Comparison of ENCODE assay signal across 23 mouse cellular contexts in the genomic region with DNA sequence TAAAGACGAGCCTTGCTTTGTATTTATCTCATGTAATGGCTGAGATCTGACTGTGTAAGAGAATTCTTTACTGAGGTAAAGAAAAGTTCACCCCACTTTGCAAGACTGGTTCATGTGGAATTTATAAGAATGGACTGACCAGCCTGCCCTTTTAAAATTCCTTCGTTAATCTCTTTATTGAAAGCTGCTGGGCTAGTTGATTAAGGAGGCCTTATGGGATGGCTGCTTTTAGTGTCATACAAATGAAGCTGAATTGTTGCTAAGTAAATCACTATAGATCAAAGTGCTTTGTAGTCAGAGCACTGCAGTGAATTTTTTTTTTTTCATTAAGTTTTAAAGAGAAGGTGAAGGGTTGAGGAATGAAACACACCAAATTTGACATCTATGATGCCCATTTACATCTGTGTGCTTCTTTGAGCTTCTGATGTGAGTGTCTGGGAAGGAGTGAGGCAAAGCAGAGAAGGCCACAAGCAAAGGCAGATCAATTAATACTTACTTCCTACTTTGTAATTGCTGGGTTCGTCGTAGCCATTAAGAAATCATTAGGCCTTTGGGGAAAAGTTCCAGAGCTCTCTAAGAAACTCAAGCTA.
DNase-seq lines count a peak whose midpoint lies in the region; ATAC-seq and TF ChIP-seq lines count a peak whose summit lies in the region.
"Had no signal": no experiment of that assay in that cellular context is flagged by ENCODE, and none has a peak within 500 bp of the region (broad histone marks: within the 10 kb centered on the region; RNA-seq: fewer than 3 reads in every experiment).

No protein-coding gene starts in this region.

- no peak overlapping the region for H3K9ac ChIP-seq in forebrain, embryonic 12.5 days
- no peak overlapping the region for H3K9ac ChIP-seq in forebrain, postnatal 0 days
- H3K9ac ChIP-seq in ES-E14 (ENCODE audit: insufficient read depth, low read depth, low read length, poor library complexity, severe bottlenecking) = no peak overlapping the region
- H3K9ac ChIP-seq: embryonic facial prominence, embryonic 15.5 days; hindbrain, embryonic 12.5 days; midbrain, embryonic 13.5 days; neural tube, embryonic 12.5 days had no signal

- no peak overlapping the region for H3K4me2 ChIP-seq in forebrain, embryonic 12.5 days
- H3K4me2 ChIP-seq in forebrain, postnatal 0 days (ENCODE audit: low read depth) = no peak overlapping the region
- H3K4me2 ChIP-seq: embryonic facial prominence, embryonic 15.5 days; hindbrain, embryonic 12.5 days; midbrain, embryonic 13.5 days; neural tube, embryonic 12.5 days had no signal

- ATAC-seq in forebrain, embryonic 12.5 days (ENCODE audit: low FRiP score) = peak; percentile 63; the same call in 1 of the 2 replicates
- ATAC-seq in forebrain, postnatal 0 days = no peak
- no peak for ATAC-seq in cerebellum, adult (ENCODE audit: insufficient number of reproducible peaks, low FRiP score, low TSS enrichment)
- ATAC-seq: midbrain, embryonic 13.5 days had no signal

- H3K36me3 ChIP-seq in forebrain, embryonic 12.5 days (replicated peaks) = no peaks in the 10 kb centered on the region
- H3K36me3 ChIP-seq in forebrain, postnatal 0 days (ENCODE audit: insufficient read depth) = no peaks in the 10 kb centered on the region
- H3K36me3 ChIP-seq in ES-E14 (ENCODE audit: control insufficient read depth, insufficient read depth, low read length, poor library complexity, severe bottlenecking) = no peaks in the 10 kb centered on the region
- no peaks in the 10 kb centered on the region for H3K36me3 ChIP-seq in limb, embryonic 10.5 days
- H3K36me3 ChIP-seq: embryonic facial prominence, embryonic 15.5 days; hindbrain, embryonic 12.5 days; midbrain, embryonic 13.5 days; neural tube, embryonic 12.5 days had no signal

- H3K27ac ChIP-seq in forebrain, embryonic 12.5 days = no peak overlapping the region
- no peak overlapping the region for H3K27ac ChIP-seq in forebrain, postnatal 0 days (ENCODE audit: low read depth, low read length)
- no peak overlapping the region for H3K27ac ChIP-seq in ES-E14 (ENCODE audit: insufficient read depth, low read depth, low read length, poor library complexity, severe bottlenecking)
- 0 out of 2 replicates have a peak overlapping the region, but pooled peaks have one; percentile 48 for H3K27ac ChIP-seq in limb, embryonic 10.5 days
- H3K27ac ChIP-seq: embryonic facial prominence, embryonic 15.5 days; heart, adult 2 months; hindbrain, embryonic 12.5 days; macrophage; midbrain, embryonic 13.5 days; neural tube, embryonic 12.5 days had no signal

- in situ Hi-C loops in ES-E14 (cut with MboI; ENCODE audit: low sequenced_read_pairs in 2 of 2, unreplicated experiment in 2 of 2) = no loop called here

- H3K27me3 ChIP-seq in forebrain, embryonic 12.5 days = no peaks in the 10 kb centered on the region
- H3K27me3 ChIP-seq in forebrain, postnatal 0 days (ENCODE audit: insufficient read depth, low read length) = no peaks in the 10 kb centered on the region
- no peaks in the 10 kb centered on the region for H3K27me3 ChIP-seq in limb, embryonic 10.5 days (ENCODE audit: low read depth, poor library complexity, severe bottlenecking)
- H3K27me3 ChIP-seq: embryonic facial prominence, embryonic 15.5 days; hindbrain, embryonic 12.5 days; midbrain, embryonic 13.5 days; neural tube, embryonic 12.5 days had no signal

- H3K9me3 ChIP-seq in forebrain, embryonic 12.5 days = no peaks in the 10 kb centered on the region
- no peaks in the 10 kb centered on the region for H3K9me3 ChIP-seq in forebrain, postnatal 0 days (ENCODE audit: low read length)
- no peaks in the 10 kb centered on the region for H3K9me3 ChIP-seq in ES-E14 (ENCODE audit: control insufficient read depth, insufficient read depth, low read depth, low read length)
- H3K9me3 ChIP-seq in limb, embryonic 10.5 days (replicated peaks) = no peaks in the 10 kb centered on the region
- H3K9me3 ChIP-seq: embryonic facial prominence, embryonic 15.5 days; hindbrain, embryonic 12.5 days; midbrain, embryonic 13.5 days; neural tube, embryonic 12.5 days had no signal

- TF ChIP-seq CTCF in forebrain, postnatal 0 days (IDR thresholded peaks at IDR 0.05; ENCODE audit: low read depth) = no peak

- WGBS in forebrain, embryonic 12.5 days = 4% methylated on average over 4 of the region's 4 CpGs
- WGBS in forebrain, postnatal 0 days = 10% methylated on average over 4 of the region's 4 CpGs
- WGBS in limb, embryonic 10.5 days = 11% methylated on average over 4 of the region's 4 CpGs

- H3K4me1 ChIP-seq in forebrain, embryonic 12.5 days = peaks cover 42% of the 10 kb centered on the region
- no peaks in the 10 kb centered on the region for H3K4me1 ChIP-seq in forebrain, postnatal 0 days (ENCODE audit: insufficient read depth)
- H3K4me1 ChIP-seq in ES-E14 (ENCODE audit: control insufficient read depth in 2 of 2, insufficient read depth in 2 of 2, low read length in 2 of 2, poor library complexity in 1 of 2) = no peaks in the 10 kb centered on the region
- peaks cover 73% of the 10 kb centered on the region for H3K4me1 ChIP-seq in limb, embryonic 10.5 days
- H3K4me1 ChIP-seq: embryonic facial prominence, embryonic 15.5 days; neural tube, embryonic 12.5 days had no signal

- H3K4me3 ChIP-seq in forebrain, embryonic 12.5 days (replicated peaks) = no peak overlapping the region
- no peak overlapping the region for H3K4me3 ChIP-seq in forebrain, postnatal 0 days (ENCODE audit: low read depth, low read length)
- H3K4me3 ChIP-seq in ES-E14 (ENCODE audit: insufficient read depth in 1 of 2, low read depth in 1 of 2, low read length in 2 of 2, poor library complexity in 1 of 2, severe bottlenecking in 1 of 2) = no peak overlapping the region
- H3K4me3 ChIP-seq in limb, embryonic 10.5 days = no peak overlapping the region
- H3K4me3 ChIP-seq: embryonic facial prominence, embryonic 15.5 days; heart, adult 2 months; hindbrain, embryonic 12.5 days; midbrain, embryonic 13.5 days; neural tube, embryonic 12.5 days had no signal

- DNase-seq in forebrain, postnatal 0 days = no peak
- DNase-seq in ES-E14 (ENCODE audit: low read depth, low spot score) = peak; percentile 3
- peak; percentile 54 for DNase-seq in Muller cell, postnatal 12 days (ENCODE audit: inconsistent ontology term)
- DNase-seq in limb, embryonic 10.5 days (ENCODE audit: low spot score) = no peak
- DNase-seq in layer of hippocampus, adult 11-12 months (ENCODE audit: low spot score) = no peak
- DNase-seq: adrenal gland, postnatal 25 days; cerebellum, adult 11 months; cerebellum, adult 9-11 months; gastrocnemius, postnatal 25 days; heart, adult 2 months; kidney, adult 18-20 months; kidney, postnatal 4 days; left cerebral cortex, postnatal 4 days; right cerebral cortex, adult 18-20 months; right cerebral cortex, postnatal 4 days; thymus, postnatal 14 days had no signal

TF ChIP-seq in ES-E14, 5 proteins besides CTCF, POLR2A, EP300 and RAD21:
- no peak for TF ChIP-seq MAFK (IDR thresholded peaks at IDR 0.05; ENCODE audit: insufficient read depth, low read depth, low read length)
- 0 out of 2 replicates have a peak, but pooled peaks have one; percentile 49 for TF ChIP-seq ZNF384 (IDR thresholded peaks at IDR 0.05; ENCODE audit: low read depth, low read length)
- TF ChIP-seq HCFC1 (IDR thresholded peaks at IDR 0.05; ENCODE audit: borderline replicate concordance, insufficient read depth, low read length) = no peak

Comparison
In these comparisons a context has a peak if more than half of its experiments do, and no peak if none do; other contexts are left out.
1. DNase-seq: peak in ES-E14 (single experiment) and Muller cell, postnatal 12 days (single experiment); none in forebrain, postnatal 0 days (single experiment), limb, embryonic 10.5 days (single experiment) and layer of hippocampus, adult 11-12 months (single experiment).